Mouse (Mus musculus) liver, adult 10 weeks (tissue): Measurements from ENCODE around the gene Car4. TPM values are rescaled to one million over a fixed set of nuclear protein-coding genes. Genes with fewer than 3 reads are reported as not detected.

Experiments
- polyA plus RNA-seq: library from polyadenylated mRNA; stranded (reverse); fragments of 350-450 nt; fragmentation: Illumina TruSeq; extraction: RNeasy Lipid Tissue Mini Kit (QIAGEN cat#74804); gene quantifications from one replicate; pipeline ENCODE4 v1.2.3, GENCODE M21; 2014; ENCODE audit warnings: low read depth, low replicate concordance

The Car4 gene
- not detected for polyA plus RNA-seq

GRCm38 (mm10) chr11:84957591-84958270 is at the start of gene Car4:
Car4 (plus strand) TSS chr11:84957786.

GRCm38 (mm10) chr11:84916053-84916702 is 41.4 kb upstream of the Car4 start, which contains the start of gene Znhit3:
Znhit3 (minus strand) TSS chr11:84916366.

Other genes starting within 250 kb of the Car4 start
- 0.69 TPM for gene Mrm1, start 138.3 kb upstream of the Car4 start, polyA plus RNA-seq
- gene Dhrs11, start 128.8 kb upstream of the Car4 start, polyA plus RNA-seq, result 11.2 TPM
- 188 TPM for gene Ggnbp2, start 87.0 kb upstream of the Car4 start, polyA plus RNA-seq
- gene Myo19, start 77.6 kb upstream of the Car4 start, polyA plus RNA-seq, result 1.6 TPM
- gene Pigw, start 77.5 kb upstream of the Car4 start, polyA plus RNA-seq, result 8.8 TPM
- gene Znhit3, start 41.4 kb upstream of the Car4 start, polyA plus RNA-seq, result 5.2 TPM
- 21.1 TPM for gene Usp32, start 182.4 kb downstream of the Car4 start, polyA plus RNA-seq
- not detected for gene 1700125H20Rik, start 212.6 kb downstream of the Car4 start, polyA plus RNA-seq